Mouse (Mus musculus) megakaryocyte, embryonic 14.5 days (primary cell): ENCODE results near the gene Rpl6. TPM values are rescaled to one million over a fixed set of nuclear protein-coding genes. Genes with fewer than 3 reads are reported as not detected.

Experiments used
- H3K27me3 ChIP-seq: replicated peaks from 2 replicates; pipeline ENCODE3; 2012; ENCODE audit warnings: inconsistent platforms
- H3K36me3 ChIP-seq: replicated peaks from 2 replicates; pipeline ENCODE3; 2012; ENCODE audit warnings: low read length, inconsistent platforms, mixed read lengths
- H3K4me1 ChIP-seq: 2 replicates; pipeline ENCODE4 v1.6.1; 2012; ENCODE audit warnings: inconsistent platforms
- H3K4me3 ChIP-seq: replicated peaks from 2 replicates; pipeline ENCODE3; 2012; ENCODE audit warnings: moderate library complexity, mild to moderate bottlenecking, inconsistent platforms
- H3K9me3 ChIP-seq: 2 replicates; pipeline ENCODE4 v1.6.1; 2012; ENCODE audit warnings: inconsistent platforms
- FLI1 ChIP-seq: IDR thresholded peaks from 2 replicates; pipeline ENCODE4 v1.6.1; 2012; ENCODE audit warnings: low read length, inconsistent platforms, mixed read lengths
- GATA1 ChIP-seq: IDR thresholded peaks from 3 replicates; pipeline ENCODE4 v1.6.1; 2012; ENCODE audit warnings: mixed read lengths, low read length, inconsistent platforms, borderline replicate concordance
- polyA plus RNA-seq: library from polyadenylated mRNA; stranded (reverse); fragments of >175 nt; gene quantifications from 2 replicates; pipeline ENCODE4 v1.2.3, GENCODE M21; 2012; ENCODE audit warnings: low replicate concordance; ENCODE audit not compliant: insufficient read depth

Gene Rpl6
- polyA plus RNA-seq, 1 experiment: 547 TPM

DNA sequence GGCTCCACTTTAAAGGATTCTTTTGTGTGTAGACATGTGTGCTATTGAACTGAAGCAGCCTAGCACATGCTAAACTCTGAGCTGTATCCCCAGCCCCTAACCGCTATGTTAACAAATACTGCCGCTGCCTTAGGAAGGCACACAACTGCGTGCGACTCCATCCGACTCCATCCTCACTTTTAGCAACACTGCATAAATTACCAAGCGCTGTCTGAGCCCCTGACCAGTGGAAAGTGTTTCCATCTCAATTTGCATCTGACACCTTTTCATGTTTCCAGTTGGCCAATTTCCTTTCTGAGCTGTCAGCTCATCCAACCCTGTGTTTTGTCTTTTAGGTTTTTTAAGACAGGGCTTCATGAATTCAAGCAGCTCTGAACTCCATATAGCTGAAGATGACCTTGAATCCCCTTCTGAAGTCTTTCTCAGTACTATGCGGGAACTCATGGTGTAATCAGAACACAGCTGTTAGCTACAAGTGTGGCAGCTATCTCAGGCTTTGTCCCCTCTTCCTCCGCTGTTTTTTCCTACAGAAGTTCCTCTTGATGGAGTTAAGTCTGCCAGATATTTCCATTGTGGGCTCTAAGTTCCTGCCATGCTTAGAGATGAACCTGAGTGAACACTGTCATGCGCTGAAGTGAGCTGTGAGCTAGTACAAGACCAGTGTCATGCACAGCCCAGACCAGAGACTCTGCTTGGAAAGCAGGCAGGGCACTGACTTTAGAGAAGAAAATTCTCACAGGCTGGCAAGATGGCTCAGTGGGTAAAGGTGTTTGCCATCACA lies 25.0 kb upstream of the Rpl6 start:
- H3K4me1 ChIP-seq: peaks cover 98% of the 10 kb centered on the region
- H3K36me3 ChIP-seq: peaks cover 88% of the 10 kb centered on the region

DNA sequence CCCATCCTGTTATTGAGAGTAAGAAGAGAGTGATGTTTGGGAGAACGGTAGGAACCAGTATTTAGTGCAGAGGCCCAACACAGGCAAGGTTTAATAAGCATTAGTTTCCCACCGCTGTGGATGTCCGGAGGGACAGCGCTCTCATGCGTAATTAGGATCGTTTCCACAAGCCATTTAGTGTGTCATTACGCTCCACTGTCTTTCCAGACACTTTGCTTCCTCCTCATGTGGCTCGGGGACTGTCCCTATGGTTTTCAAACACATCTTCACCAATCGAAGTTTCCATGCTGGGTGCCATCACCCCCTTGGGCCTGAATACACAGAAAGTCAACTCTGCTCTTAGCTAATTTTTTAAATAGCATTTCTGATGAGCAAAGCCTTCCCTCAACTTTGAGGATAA lies 21.0 kb upstream of the Rpl6 start:
- peak overlapping the region; percentile 88 for H3K4me3 ChIP-seq
- no peaks in the 10 kb centered on the region for H3K27me3 ChIP-seq
- H3K36me3 ChIP-seq: peaks cover 76% of the 10 kb centered on the region
- no peaks in the 10 kb centered on the region for H3K9me3 ChIP-seq
- peaks cover 99% of the 10 kb centered on the region for H3K4me1 ChIP-seq
- TF ChIP-seq GATA1 (no peak), FLI1 (no peak)

More for the DNA sequence above, 25.0 kb upstream of the Rpl6 start:
- no peaks in the 10 kb centered on the region for H3K9me3 ChIP-seq
- H3K27me3 ChIP-seq: no peaks in the 10 kb centered on the region
- peak overlapping the region; percentile 75 for H3K4me3 ChIP-seq
- TF ChIP-seq FLI1 (no peak), GATA1 (no peak)

DNA sequence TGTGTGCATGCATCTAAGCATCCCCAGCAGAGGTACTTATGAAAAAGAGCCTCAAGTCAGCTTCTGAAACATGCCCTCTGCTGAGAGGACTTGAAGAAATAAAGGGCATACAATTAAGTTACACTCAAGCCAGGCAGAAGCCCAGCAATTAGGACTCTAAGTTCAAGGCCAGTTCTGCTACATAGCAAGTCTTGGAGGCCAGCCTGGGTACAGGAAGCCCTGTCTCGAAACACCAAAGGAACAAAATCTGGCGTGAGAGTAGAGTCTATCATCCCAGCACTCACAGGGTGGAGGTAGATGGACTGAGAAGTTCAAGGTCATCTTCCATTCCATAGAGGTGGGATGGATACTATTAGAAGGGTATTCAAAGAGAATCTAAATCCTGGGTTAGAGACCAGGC lies 19.9 kb upstream of the Rpl6 start:
- H3K4me1 ChIP-seq: peaks cover 97% of the 10 kb centered on the region

DNA sequence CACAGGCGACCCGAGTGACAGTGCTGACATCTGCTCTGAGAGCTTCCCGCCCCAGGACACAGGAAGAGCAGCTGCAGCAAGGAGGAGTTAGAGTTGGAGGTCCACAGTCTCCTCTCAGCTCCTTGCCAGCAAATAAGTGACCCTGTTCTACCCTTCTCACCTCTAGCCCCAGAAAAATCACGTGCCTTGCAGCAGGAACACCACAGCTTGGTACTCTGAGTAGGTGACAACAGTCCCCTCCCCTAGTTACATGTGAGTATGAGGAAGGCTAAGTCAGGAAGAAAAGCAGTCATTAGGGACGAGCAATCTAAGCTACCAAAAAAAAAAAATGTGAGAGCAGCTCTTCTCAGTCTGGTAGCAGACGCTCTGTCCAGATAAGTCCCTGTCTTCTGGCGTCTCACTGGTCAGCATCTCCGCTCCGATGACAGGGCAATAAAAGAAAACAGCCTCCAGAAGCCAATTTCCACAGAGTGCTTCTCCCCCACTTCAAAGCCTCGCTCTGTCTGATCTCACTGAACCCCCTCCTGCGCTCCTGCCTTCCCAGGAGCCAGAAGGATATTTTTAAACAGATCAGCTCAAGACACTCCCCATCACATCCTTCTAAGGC lies 19.2 kb upstream of the Rpl6 start:
- H3K4me1 ChIP-seq: peaks cover 91% of the 10 kb centered on the region
- H3K4me3 ChIP-seq: peak overlapping the region; percentile 88

More for the DNA sequence above, 19.9 kb upstream of the Rpl6 start:
- peaks cover 74% of the 10 kb centered on the region for H3K36me3 ChIP-seq
- no peaks in the 10 kb centered on the region for H3K9me3 ChIP-seq
- no peaks in the 10 kb centered on the region for H3K27me3 ChIP-seq
- TF ChIP-seq FLI1 (no peak), GATA1 (no peak)
- peak overlapping the region; percentile 88 for H3K4me3 ChIP-seq

DNA sequence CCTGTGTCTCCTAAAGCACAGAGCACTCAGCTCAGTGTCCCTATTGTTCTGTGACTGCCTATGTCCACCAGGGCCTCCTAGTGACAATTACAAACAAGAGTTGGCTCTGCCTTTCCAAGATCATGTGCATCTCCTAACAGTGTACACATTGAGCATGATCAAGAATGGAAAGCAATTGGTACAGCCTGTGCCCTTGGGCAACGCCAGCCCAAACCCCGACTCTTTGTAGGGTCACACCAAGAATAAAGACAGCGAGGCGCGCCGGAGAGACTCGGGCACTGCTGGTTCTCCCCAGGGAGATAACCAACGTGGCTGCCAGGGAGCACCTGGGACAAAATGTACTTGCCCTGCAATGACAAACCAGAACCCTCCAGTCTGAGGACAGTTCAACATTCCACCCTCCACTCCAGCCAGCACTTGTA lies 16.7 kb upstream of the Rpl6 start:
- peak overlapping the region; percentile 92 for H3K4me3 ChIP-seq
- H3K9me3 ChIP-seq: no peaks in the 10 kb centered on the region
- no peaks in the 10 kb centered on the region for H3K27me3 ChIP-seq
- peaks cover 51% of the 10 kb centered on the region for H3K36me3 ChIP-seq
- peaks cover 78% of the 10 kb centered on the region for H3K4me1 ChIP-seq
- TF ChIP-seq GATA1 (no peak), FLI1 (no peak)

More for the DNA sequence above, 19.2 kb upstream of the Rpl6 start:
- Histone ChIP-seq H3K36me3 (peaks cover 69% of the 10 kb centered on the region), H3K27me3 (no peaks in the 10 kb centered on the region), H3K9me3 (no peaks in the 10 kb centered on the region)
- no peak for TF ChIP-seq FLI1
- no peak; the same call in 2 of the 3 replicates for TF ChIP-seq GATA1

DNA sequence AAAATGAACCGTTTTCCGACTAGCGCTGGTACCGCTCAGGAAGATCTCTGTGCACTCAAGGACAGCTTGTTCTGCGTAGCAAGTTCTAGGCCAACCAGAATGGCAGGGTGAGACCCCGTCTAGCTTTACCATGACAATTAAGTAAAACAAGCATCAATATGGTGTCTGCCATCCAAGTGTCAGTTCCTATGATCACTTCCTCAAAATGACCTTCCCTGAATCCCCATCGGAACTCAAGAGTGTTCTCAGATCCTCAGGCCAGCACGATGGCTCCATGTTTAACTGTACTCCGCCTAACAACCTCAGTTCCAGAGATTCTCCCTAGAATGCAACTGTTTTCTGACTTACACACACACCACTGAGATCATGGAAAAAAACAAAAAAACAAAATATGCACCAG lies 16.0 kb upstream of the Rpl6 start:
- TF ChIP-seq GATA1 (no peak), FLI1 (no peak)
- H3K9me3 ChIP-seq: no peaks in the 10 kb centered on the region
- peak overlapping the region; percentile 92 for H3K4me3 ChIP-seq
- H3K36me3 ChIP-seq: peaks cover 45% of the 10 kb centered on the region
- peaks cover 78% of the 10 kb centered on the region for H3K4me1 ChIP-seq
- H3K27me3 ChIP-seq: no peaks in the 10 kb centered on the region

DNA sequence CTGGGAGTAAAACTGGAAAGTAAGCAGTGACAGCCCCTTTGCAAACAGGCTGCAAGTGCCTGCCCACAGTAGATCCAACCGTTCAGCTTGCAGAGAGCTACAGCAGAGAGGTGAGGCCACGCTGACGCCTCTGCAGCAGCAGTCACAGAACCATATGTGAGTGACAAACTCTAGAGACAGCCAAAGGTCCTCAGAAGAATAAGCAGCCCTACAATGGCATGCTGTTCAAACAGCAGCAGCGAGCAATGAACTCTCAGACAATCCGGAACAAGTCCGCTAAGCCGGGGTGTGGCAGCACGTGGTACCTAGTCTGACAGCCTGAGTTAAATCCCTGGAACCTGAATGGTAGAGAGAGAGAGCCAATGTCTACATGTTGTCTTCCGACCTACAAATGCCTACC lies 15.1 kb upstream of the Rpl6 start:
- H3K4me1 ChIP-seq: peaks cover 78% of the 10 kb centered on the region
- H3K36me3 ChIP-seq: peaks cover 35% of the 10 kb centered on the region
- H3K4me3 ChIP-seq: peak overlapping the region; percentile 92
- no peaks in the 10 kb centered on the region for H3K9me3 ChIP-seq
- TF ChIP-seq FLI1 (no peak), GATA1 (no peak)
- no peaks in the 10 kb centered on the region for H3K27me3 ChIP-seq

DNA sequence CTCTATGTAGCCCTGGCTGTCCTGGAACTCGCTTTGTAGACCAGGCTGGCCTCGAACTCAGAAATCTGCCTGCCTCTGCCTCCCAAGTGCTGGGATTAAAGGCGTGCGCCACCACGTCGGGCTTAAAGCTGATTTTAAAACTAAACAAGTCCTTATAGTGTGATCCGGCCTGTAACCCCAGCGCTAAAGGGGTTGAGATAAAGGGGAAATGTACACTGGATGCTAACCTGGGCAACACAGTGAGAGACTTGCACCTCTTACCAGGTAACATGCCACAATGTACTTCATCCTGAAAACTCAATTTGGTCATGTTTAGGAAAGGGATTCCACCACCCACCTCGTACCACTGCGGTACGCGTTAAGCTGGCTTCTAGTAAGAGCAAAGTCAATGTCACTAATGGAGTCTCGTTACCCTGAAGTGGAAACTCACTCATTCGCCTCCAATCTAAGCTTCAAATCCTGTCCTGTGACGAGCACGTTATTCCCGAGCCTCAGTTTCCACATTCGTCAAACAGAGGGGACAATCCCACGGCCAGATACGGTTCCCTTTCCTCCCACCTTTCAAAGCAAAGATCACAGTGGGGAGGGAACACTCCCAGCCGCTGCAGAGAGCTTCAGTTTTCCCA lies 14.0 kb upstream of the Rpl6 start:
- Histone ChIP-seq H3K4me1 (peaks cover 78% of the 10 kb centered on the region), H3K27me3 (no peaks in the 10 kb centered on the region), H3K4me3 (peak overlapping the region; percentile 94), H3K9me3 (no peaks in the 10 kb centered on the region), H3K36me3 (peaks cover 33% of the 10 kb centered on the region)
- no peak for TF ChIP-seq GATA1
- no peak for TF ChIP-seq FLI1

DNA sequence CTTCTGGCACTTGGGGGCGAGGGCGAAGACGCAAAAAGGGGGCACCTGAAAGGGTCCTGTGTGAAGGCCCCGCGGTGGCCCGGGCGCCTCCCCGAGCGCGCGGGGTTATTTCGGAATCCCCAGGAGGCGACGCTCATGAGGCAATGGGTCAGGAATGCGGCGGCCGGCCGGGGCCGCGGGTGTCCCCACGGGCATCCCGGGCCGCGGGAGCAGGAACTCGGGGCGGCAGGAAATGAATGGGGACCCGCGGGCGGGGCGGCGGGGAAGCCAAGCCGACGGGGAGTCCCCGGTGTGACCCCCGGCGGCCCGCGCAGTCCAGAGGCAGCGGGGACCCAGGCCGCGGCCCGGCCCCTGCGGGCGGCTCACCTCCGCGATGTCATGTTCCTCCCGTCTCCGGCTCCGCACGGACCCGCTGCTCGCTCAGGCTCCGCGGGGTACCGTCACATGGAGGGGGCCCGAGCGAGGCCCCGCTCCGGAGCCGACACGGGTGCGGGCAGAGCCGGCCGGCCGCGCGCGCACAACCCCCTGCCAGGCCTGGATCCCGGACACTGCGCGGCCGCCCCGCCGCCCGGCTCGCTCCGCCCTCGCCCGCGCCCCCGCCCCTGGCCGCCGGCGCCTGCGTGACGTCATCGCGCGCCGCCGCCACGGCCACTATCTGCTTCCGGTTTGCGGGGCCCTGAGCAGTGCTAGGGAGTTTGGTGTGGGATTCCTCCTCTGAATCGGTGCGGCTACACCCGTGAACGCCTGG lies 13.3 kb upstream of the Rpl6 start, which contains the start of gene Ptpn11:
Ptpn11 (minus strand) TSS at position 562 of the 748 bp plus-strand sequence.
- Histone ChIP-seq H3K9me3 (no peaks in the 10 kb centered on the region), H3K4me1 (peaks cover 78% of the 10 kb centered on the region), H3K36me3 (peaks cover 29% of the 10 kb centered on the region), H3K27me3 (no peaks in the 10 kb centered on the region), H3K4me3 (peak within 1 kb of the TSS; percentile 94)
- TF ChIP-seq FLI1: no peak; the same call in 1 of the 2 replicates
- no peak for TF ChIP-seq GATA1
